Comparison of ENCODE assay signal across 8 mouse cellular contexts in the genomic region with DNA sequence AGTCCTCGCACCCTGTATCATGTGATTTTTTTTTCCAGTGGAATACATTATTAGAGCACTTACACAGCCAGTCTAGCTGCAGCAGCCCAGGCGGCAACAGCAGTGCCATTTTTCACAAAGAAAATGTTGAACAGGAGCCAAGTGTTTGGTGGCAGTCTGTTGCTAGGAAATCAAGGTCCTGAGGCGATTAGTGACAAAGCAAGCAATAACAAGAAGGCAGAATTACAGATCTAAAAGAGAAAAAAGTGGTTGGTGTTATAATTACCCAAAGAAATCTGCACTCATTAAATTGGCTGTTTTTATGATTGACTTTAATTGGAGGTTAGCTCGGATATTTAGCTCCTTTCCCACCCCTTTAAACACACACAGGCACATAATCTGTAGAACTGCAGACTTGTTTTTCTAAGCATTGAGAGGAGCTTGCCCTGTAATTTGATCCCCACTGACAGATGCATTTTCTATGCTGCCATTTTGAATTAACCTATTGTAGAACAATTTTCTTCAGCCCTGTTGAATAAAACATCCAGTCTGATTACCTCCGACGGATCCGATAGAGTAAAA.
A peak's percentile ranks its signal among the peaks of the same experiment; 100 is the strongest.
DNase-seq lines count a peak whose midpoint lies in the region; ATAC-seq lines count a peak whose summit lies in the region.

No protein-coding gene starts in this region.

- no peaks in the 10 kb centered on the region for H3K36me3 ChIP-seq in heart, embryonic 13.5 days
- H3K36me3 ChIP-seq in midbrain, embryonic 10.5 days = no peaks in the 10 kb centered on the region

- H3K4me3 ChIP-seq in heart, embryonic 13.5 days = no peak overlapping the region
- H3K4me3 ChIP-seq in midbrain, embryonic 10.5 days = peak overlapping the region; percentile 34

- WGBS in heart, embryonic 13.5 days = 46% methylated on average over 7 of the region's 7 CpGs
- 6% methylated on average over 7 of the region's 7 CpGs for WGBS in midbrain, embryonic 10.5 days

- H3K27me3 ChIP-seq in heart, embryonic 13.5 days (replicated peaks) = no peaks in the 10 kb centered on the region
- no peaks in the 10 kb centered on the region for H3K27me3 ChIP-seq in midbrain, embryonic 10.5 days (ENCODE audit: low read depth, poor library complexity, severe bottlenecking)

- peak; percentile 40 to 53 for DNase-seq in adrenal gland, postnatal 36 days
- DNase-seq in cerebellum, postnatal 14 days = peak; percentile 63 to 76
- DNase-seq in kidney, postnatal 14 days = peak; percentile 60
- DNase-seq in midbrain, embryonic 10.5 days (ENCODE audit: low spot score) = peak; percentile 70
- DNase-seq in right cerebral cortex, postnatal 4 days = peak; percentile 22
- DNase-seq in spleen, postnatal 10 days (ENCODE audit: low spot score in 2 of 2) = no peak
- DNase-seq in spleen, adult 18-20 months = no peak

- H3K27ac ChIP-seq in heart, embryonic 13.5 days (replicated peaks) = peak overlapping the region; percentile 69
- peak overlapping the region; percentile 89 for H3K27ac ChIP-seq in midbrain, embryonic 10.5 days (replicated peaks)

- no peak for ATAC-seq in heart, embryonic 13.5 days (ENCODE audit: extremely low read depth, insufficient number of reproducible peaks, low FRiP score, low TSS enrichment)

- peak overlapping the region; percentile 40 for H3K4me2 ChIP-seq in heart, embryonic 13.5 days

- no peak overlapping the region for H3K9ac ChIP-seq in heart, embryonic 13.5 days

- H3K9me3 ChIP-seq in heart, embryonic 13.5 days = no peaks in the 10 kb centered on the region
- no peaks in the 10 kb centered on the region for H3K9me3 ChIP-seq in midbrain, embryonic 10.5 days (replicated peaks)

- peaks cover 25% of the 10 kb centered on the region for H3K4me1 ChIP-seq in heart, embryonic 13.5 days
- peaks cover 46% of the 10 kb centered on the region for H3K4me1 ChIP-seq in midbrain, embryonic 10.5 days

Comparison
In these comparisons a context has a peak if more than half of its experiments do, and no peak if none do; other contexts are left out.
1. DNase-seq: peak in adrenal gland, postnatal 36 days (2 of 2), cerebellum, postnatal 14 days (2 of 2), kidney, postnatal 14 days (single experiment), midbrain, embryonic 10.5 days (single experiment) and right cerebral cortex, postnatal 4 days (single experiment); none in spleen, postnatal 10 days (0 of 2) and spleen, adult 18-20 months (0 of 2).